Mouse (Mus musculus): ENCODE data around the gene Myo19. TPM values are rescaled to one million over a fixed set of nuclear protein-coding genes. Genes with fewer than 3 reads are reported as not detected.

The Myo19 gene
- polyA plus RNA-seq, 1 experiment from 2014 or later: 10.0 TPM

DNA sequence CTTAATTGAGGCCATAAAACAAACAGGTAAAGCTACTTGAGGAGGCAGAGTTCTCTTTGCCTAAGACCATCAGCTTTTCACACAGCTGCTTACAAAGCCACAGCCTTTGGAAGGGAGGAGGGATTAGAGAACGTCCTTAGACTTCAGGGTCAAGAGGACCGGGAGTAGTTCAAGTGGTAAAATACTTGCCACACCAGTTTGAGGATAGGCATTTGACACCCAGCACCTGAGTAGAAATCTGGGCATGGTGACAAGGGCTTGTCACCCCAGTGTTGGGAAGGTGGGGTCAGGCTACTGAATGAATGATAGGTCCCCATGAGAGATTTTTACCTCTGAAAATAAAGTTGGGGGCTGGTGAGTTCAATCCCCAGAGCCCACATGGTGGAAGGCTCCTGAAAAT is 72.7 kb downstream of the Myo19 start:
- no peak for ATAC-seq (ENCODE audit: insufficient number of reproducible peaks, insufficient read depth, low FRiP score, low TSS enrichment, low read depth)
- Histone ChIP-seq H3K4me1 (peaks cover 2% of the 10 kb centered on the region), H3K36me3 (no peaks in the 10 kb centered on the region), H3K27ac (no peak overlapping the region), H3K4me2 (no peak overlapping the region), H3K4me3 (no peak overlapping the region), H3K9me3 (no peaks in the 10 kb centered on the region), H3K9ac (no peak overlapping the region), H3K27me3 (peaks cover 27% of the 10 kb centered on the region)
- WGBS: 50% methylated on average over 2 of the region's 2 CpGs

DNA sequence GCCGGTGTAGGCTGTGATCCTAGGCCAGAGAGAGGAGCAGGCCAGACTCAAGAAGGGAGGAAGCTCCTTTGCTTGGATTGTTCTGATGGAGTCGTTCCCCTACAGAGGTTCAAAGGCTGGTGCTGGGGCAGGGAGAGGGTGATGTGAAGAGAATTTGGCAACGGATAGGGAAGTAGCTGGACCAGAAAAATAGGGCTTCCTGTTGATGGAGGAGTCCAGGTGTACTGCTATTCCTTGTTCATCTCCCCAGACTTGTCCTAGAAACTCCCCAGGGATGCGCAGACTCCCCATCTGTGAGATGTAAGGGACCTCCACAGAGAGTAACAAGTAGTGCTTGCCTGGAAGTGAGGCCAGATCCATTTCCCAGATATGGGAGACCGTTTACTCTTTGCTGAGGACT is 76.5 kb downstream of the Myo19 start:
- H3K27me3 ChIP-seq: peaks cover 60% of the 10 kb centered on the region
- 32% methylated on average over 5 of the region's 5 CpGs for WGBS
- H3K4me2 ChIP-seq: no peak overlapping the region
- no peak overlapping the region for H3K27ac ChIP-seq
- H3K4me1 ChIP-seq: peaks cover 11% of the 10 kb centered on the region
- no peak for ATAC-seq (ENCODE audit: insufficient number of reproducible peaks, insufficient read depth, low FRiP score, low TSS enrichment, low read depth)
- H3K36me3 ChIP-seq: no peaks in the 10 kb centered on the region
- no peak overlapping the region for H3K9ac ChIP-seq
- H3K4me3 ChIP-seq: no peak overlapping the region
- no peaks in the 10 kb centered on the region for H3K9me3 ChIP-seq

DNA sequence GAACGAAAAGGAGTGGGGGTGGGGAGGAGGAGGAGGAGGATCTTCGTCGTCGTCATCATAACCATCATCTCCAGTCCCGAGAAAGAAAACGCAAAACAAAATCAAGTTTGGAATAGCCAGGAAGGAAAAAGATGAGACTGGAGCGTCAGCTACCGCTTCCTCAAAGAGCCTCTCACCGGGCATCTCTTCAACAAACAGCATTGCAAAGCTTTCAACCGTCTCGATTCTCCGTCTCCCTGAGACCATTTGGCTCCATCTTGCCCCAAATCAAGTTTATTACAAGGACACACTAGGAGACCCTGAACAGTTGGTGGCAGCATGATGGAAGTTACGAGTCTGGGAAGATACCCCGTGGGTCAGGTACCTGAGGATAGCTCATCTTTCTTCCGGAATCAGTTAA is 77.2 kb downstream of the Myo19 start:
- no peak overlapping the region for H3K9ac ChIP-seq
- ATAC-seq (ENCODE audit: insufficient number of reproducible peaks, insufficient read depth, low FRiP score, low TSS enrichment, low read depth): no peak
- 10% methylated on average over 15 of the region's 15 CpGs for WGBS
- H3K4me2 ChIP-seq: peak overlapping the region; percentile 56
- peaks cover 11% of the 10 kb centered on the region for H3K4me1 ChIP-seq
- H3K36me3 ChIP-seq: no peaks in the 10 kb centered on the region
- peak overlapping the region; percentile 31 for H3K4me3 ChIP-seq
- peaks cover 60% of the 10 kb centered on the region for H3K27me3 ChIP-seq
- no peaks in the 10 kb centered on the region for H3K9me3 ChIP-seq
- no peak overlapping the region for H3K27ac ChIP-seq

DNA sequence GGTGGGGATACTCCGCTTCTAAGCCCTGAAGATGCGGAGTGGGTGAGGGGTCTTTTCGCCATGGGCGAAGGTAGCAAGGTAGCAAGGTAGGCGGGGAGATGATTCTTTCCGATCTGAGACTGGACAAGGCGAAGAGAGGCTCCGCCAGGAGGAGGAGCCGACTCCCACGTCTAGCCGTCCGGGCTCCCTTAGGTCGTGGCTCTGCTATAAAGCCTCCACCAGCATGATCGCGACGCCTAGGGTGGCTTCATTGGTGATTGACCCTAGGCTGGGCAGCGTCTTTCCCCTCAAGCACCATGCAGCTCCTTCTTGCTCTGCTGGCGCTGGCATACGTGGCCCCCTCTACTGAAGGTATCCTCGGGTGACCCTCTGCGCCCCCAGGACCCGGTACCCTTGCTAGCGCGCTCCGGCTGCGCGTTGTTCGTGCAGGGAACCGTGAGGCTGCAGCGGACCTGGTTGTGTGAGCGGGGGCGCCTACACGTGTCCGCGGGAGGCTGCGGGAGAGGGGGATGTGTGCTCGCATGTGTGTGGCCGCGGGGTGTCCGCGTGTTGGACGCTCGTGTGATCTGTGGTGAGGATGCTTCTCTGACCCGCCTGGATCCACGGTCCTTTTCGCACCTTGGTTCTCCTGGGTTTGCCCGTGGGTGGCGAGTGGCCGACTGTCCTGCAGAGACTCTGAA is 77.8 kb downstream of the Myo19 start, which contains the start of gene Car4:
TSS of gene Car4 (plus strand) at position 196 of the 680 bp plus-strand sequence.
- Histone ChIP-seq H3K9ac (peak within 1 kb of the TSS; percentile 46), H3K27ac (no peak within 1 kb of the TSS), H3K4me3 (peak within 1 kb of the TSS; percentile 31), H3K4me2 (peak within 1 kb of the TSS; percentile 56), H3K9me3 (no peaks in the 10 kb centered on the region), H3K27me3 (peaks cover 60% of the 10 kb centered on the region), H3K36me3 (no peaks in the 10 kb centered on the region), H3K4me1 (peaks cover 11% of the 10 kb centered on the region)
- no peak for ATAC-seq (ENCODE audit: insufficient number of reproducible peaks, insufficient read depth, low FRiP score, low TSS enrichment, low read depth)
- WGBS: under 1% methylated on average over 49 of the region's 49 CpGs

DNA sequence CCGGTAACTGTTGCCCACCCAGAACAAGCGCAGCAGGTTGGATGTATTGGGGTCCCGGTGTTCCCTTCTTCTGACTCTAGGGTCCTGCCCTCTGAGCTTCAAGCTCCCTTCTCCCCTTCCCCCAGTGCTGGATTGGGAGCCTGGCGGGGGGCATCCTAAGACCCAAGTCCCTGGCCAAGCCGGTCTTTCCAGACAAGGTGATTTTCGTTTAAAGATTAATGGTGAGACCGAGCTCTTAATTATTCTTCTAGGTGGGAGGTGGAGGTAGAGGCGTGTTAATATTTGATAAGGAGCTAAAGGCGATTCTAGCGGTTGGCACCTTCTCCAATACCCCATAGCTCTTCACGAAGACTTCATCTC is 78.3 kb downstream of the Myo19 start:
- peak overlapping the region; percentile 31 for H3K4me3 ChIP-seq
- no peak for ATAC-seq (ENCODE audit: insufficient number of reproducible peaks, insufficient read depth, low FRiP score, low TSS enrichment, low read depth)
- H3K9me3 ChIP-seq: no peaks in the 10 kb centered on the region
- peaks cover 11% of the 10 kb centered on the region for H3K4me1 ChIP-seq
- peak overlapping the region; percentile 46 for H3K9ac ChIP-seq
- peaks cover 60% of the 10 kb centered on the region for H3K27me3 ChIP-seq
- no peaks in the 10 kb centered on the region for H3K36me3 ChIP-seq
- no peak overlapping the region for H3K27ac ChIP-seq
- 1% methylated on average over 11 of the region's 11 CpGs for WGBS
- H3K4me2 ChIP-seq: peak overlapping the region; percentile 56

DNA sequence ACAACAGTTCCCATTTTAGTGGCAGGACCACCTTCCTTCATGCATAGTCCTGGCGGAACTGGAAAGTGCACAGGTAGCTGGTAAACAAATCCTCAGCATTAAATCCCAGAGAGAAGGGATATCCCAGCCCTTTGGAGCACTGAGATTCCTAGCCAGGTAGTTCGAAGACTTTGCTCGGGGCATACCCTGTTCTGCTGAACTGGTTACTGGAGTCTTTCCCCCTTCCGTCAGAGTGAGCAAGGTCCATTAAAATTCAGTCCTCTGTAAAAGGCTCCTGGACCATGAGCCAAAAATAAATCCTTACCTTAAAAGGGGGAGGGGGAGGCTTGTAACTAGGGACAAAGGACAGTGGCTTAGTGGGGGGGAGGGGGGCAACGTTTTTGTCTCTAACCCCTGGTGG is 79.2 kb downstream of the Myo19 start:
- no peak for ATAC-seq (ENCODE audit: insufficient number of reproducible peaks, insufficient read depth, low FRiP score, low TSS enrichment, low read depth)
- no peak overlapping the region for H3K9ac ChIP-seq
- 16% methylated on average over 5 of the region's 5 CpGs for WGBS
- no peak overlapping the region for H3K4me3 ChIP-seq
- H3K4me2 ChIP-seq: no peak overlapping the region
- H3K36me3 ChIP-seq: no peaks in the 10 kb centered on the region
- H3K27ac ChIP-seq: no peak overlapping the region
- peaks cover 58% of the 10 kb centered on the region for H3K27me3 ChIP-seq
- no peaks in the 10 kb centered on the region for H3K9me3 ChIP-seq
- peaks cover 11% of the 10 kb centered on the region for H3K4me1 ChIP-seq

DNA sequence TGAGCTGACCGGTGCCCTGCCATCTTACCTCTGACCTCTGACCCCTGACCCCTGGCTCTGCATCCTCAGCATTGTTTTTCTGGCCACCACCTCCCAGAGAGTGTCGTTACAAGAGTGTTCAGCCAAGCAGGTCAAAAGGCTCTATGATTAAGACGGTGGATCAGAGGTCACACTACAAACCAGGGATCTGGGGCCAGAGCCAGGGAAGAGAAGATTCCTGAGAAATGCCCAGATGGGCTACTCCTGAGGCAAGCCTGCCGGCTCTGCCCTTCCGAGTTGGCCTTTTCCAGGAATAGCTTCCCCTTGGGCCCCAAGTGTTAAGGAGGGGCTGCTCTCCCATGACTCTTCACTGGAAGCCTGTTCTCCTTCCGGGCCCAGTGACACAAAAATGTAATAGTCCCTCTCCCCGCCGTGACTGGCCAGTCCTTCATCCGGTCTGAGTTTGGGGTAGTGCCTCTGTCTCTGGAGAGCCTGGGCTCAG is 79.8 kb downstream of the Myo19 start:
- Histone ChIP-seq H3K4me2 (no peak overlapping the region), H3K4me3 (no peak overlapping the region; the same call in 1 of the 2 replicates), H3K27ac (no peak overlapping the region), H3K9ac (no peak overlapping the region), H3K27me3 (peaks cover 58% of the 10 kb centered on the region), H3K9me3 (no peaks in the 10 kb centered on the region), H3K36me3 (no peaks in the 10 kb centered on the region), H3K4me1 (peaks cover 11% of the 10 kb centered on the region)
- ATAC-seq (ENCODE audit: insufficient number of reproducible peaks, insufficient read depth, low FRiP score, low TSS enrichment, low read depth): no peak
- under 1% methylated on average over 9 of the region's 9 CpGs for WGBS

DNA sequence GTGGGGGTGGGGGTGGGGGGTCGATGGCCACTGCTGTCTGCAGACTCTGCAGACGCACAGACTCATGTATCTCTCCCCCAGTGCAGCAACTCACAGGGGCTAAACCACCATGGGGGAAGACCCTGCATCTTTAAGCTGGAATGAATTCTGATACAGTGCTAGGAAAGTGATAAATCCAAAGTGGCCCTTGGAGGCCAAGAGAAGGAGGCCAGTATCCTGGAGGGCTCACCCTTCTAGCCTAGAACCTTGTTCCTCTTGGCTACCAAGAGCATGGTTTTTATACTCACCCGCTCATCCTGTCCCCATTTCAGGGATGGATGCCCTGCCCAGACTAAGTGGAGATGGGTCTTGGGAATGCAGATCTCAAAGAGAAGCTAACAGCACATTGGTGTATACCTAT is 80.3 kb downstream of the Myo19 start:
- Histone ChIP-seq H3K27ac (no peak overlapping the region), H3K9me3 (no peaks in the 10 kb centered on the region), H3K9ac (no peak overlapping the region), H3K27me3 (peaks cover 54% of the 10 kb centered on the region), H3K4me1 (peaks cover 11% of the 10 kb centered on the region), H3K36me3 (no peaks in the 10 kb centered on the region), H3K4me2 (no peak overlapping the region), H3K4me3 (no peak overlapping the region)
- no peak for ATAC-seq (ENCODE audit: insufficient number of reproducible peaks, insufficient read depth, low FRiP score, low TSS enrichment, low read depth)
- 31% methylated on average over 3 of the region's 3 CpGs for WGBS

DNA sequence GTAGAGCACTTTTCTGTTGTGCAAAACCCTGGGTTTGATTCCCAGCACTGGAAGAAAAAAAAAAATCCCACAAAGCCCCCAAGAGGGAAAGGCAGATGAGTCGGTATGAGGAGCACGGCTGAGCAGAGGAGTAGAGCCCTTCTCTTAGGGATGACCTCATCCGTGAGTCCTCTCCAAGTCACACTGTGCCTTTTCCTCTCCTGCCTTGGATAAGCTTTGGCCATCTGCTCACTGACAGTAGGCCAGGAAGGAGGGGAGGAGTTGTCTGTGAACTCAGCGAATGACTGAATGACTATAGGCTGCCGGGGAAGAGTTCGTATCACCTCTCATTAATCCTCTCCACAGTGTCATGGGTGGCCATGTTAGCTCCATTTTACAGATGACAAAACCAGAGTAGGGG is 80.8 kb downstream of the Myo19 start:
- no peak overlapping the region for H3K4me3 ChIP-seq
- H3K4me1 ChIP-seq: peaks cover 11% of the 10 kb centered on the region
- no peaks in the 10 kb centered on the region for H3K9me3 ChIP-seq
- 78% methylated on average over 6 of the region's 6 CpGs for WGBS
- H3K4me2 ChIP-seq: no peak overlapping the region
- ATAC-seq (ENCODE audit: insufficient number of reproducible peaks, insufficient read depth, low FRiP score, low TSS enrichment, low read depth): no peak
- no peaks in the 10 kb centered on the region for H3K36me3 ChIP-seq
- no peak overlapping the region for H3K9ac ChIP-seq
- peaks cover 52% of the 10 kb centered on the region for H3K27me3 ChIP-seq
- no peak overlapping the region for H3K27ac ChIP-seq

Small RNA genes within 50 kb of the gene (microRNA-seq; reads per million reads assigned to microRNA genes)
- not detected for gene Gm23564

Other genes with a start within 250 kb of the Myo19 start
- gene Mrm1, start 60.6 kb upstream of the Myo19 start, polyA plus RNA-seq (2015; fragmentation: Nextera tagmentation; extraction: Ambion mirVana): 10.3 and 10.4 TPM in 2 replicates
- 12.5 and 17.6 TPM in 2 replicates for gene Dhrs11, start 51.2 kb upstream of the Myo19 start, polyA plus RNA-seq (2015; fragmentation: Nextera tagmentation; extraction: Ambion mirVana)
- gene Ggnbp2, start 9.3 kb upstream of the Myo19 start, polyA plus RNA-seq (2015; fragmentation: Nextera tagmentation; extraction: Ambion mirVana): 71.8 and 77.6 TPM in 2 replicates
- gene Pigw, start 137 bp downstream of the Myo19 start, polyA plus RNA-seq (2015; fragmentation: Nextera tagmentation; extraction: Ambion mirVana): 1.5 and 2.3 TPM in 2 replicates
- gene Znhit3, start 36.2 kb downstream of the Myo19 start, polyA plus RNA-seq (2015; fragmentation: Nextera tagmentation; extraction: Ambion mirVana): 58.7 and 69.0 TPM in 2 replicates
- 0.40 TPM in 1 of 2 replicates, not detected in the other for gene Car4, start 77.6 kb downstream of the Myo19 start, polyA plus RNA-seq (2015; fragmentation: Nextera tagmentation; extraction: Ambion mirVana)